Mouse (Mus musculus) olfactory bulb, adult 2 months (tissue): ENCODE results near the gene Ahctf1. TPM values are rescaled to one million over a fixed set of nuclear protein-coding genes. Genes with fewer than 3 reads are reported as not detected.

Experiments used
- H3K27ac ChIP-seq: fragments of 200-500 bp; 2 replicates; pipeline ENCODE4 v1.5.1; 2012; ENCODE audit warnings: low read depth, low read length; ENCODE audit not compliant: insufficient read depth
- H3K4me1 ChIP-seq: fragments of 200-500 bp; 2 replicates; pipeline ENCODE4 v1.6.1; 2012; ENCODE audit warnings: low read length; ENCODE audit not compliant: control insufficient read depth, insufficient read depth
- H3K4me3 ChIP-seq: fragments of 200-500 bp; 2 replicates; pipeline ENCODE4 v1.5.1; 2012; ENCODE audit warnings: mild to moderate bottlenecking, low read depth, low read length, moderate library complexity; ENCODE audit not compliant: insufficient read depth
- CTCF ChIP-seq: fragments of 200-500 bp; IDR thresholded peaks from 2 replicates; pipeline ENCODE4 v1.5.1; 2012; ENCODE audit warnings: low read depth, mild to moderate bottlenecking, low read length, moderate library complexity; ENCODE audit not compliant: insufficient read depth
- POLR2A ChIP-seq: fragments of 200-500 bp; IDR thresholded peaks from 2 replicates; pipeline ENCODE4 v1.6.1; 2012; ENCODE audit warnings: mild to moderate bottlenecking, low read depth, low read length, moderate library complexity; ENCODE audit not compliant: insufficient read depth
- WGBS: fragments of 180-500 bp; shearing (Covaris S2); methylation state at CpG from one replicate; pipeline ENCODE4 v1.1.7; 2018; 5-methylcytosine and 5-hydroxymethylcytosine counted together
- polyA plus RNA-seq: library from polyadenylated mRNA; stranded (reverse); fragments of >200 nt; gene quantifications from 2 replicates; pipeline ENCODE4 v1.2.4, GENCODE M21; 2012; ENCODE audit warnings: low replicate concordance; ENCODE audit not compliant: missing spikeins, insufficient read depth, insufficient read length

Ahctf1 gene
- polyA plus RNA-seq, 1 experiment = not detected

DNA sequence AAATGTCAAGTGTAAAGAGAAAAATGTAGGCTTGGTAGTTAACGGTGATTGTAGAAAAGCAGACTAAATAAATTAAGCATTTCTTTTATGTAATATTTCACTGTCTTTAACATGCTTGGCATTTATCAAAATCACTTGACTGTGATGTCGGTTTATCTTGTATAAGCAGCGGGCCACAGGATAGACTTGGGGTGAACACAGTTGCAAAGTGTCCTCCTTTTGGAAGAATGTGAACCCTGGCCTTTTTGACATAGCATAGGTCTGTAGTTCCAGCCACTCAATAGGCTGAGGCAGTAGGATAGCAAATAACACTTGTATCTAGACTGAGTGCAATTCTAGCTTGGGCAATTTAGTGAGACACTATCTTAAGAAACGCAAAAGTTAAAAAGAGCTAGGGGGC is 4.0 kb upstream of the Ahctf1 start:
- no peak for TF ChIP-seq CTCF
- Histone ChIP-seq H3K4me1 (no peaks in the 10 kb centered on the region), H3K4me3 (no peak overlapping the region), H3K27ac (no peak overlapping the region)
- WGBS = 83% methylated on average over 4 of the region's 4 CpGs

- WGBS = 93% methylated on average over 5 of the region's 5 CpGs
Observed at GRCm38 (mm10) chr1:179805751-179806150, 2.3 kb upstream of the Ahctf1 start.

DNA sequence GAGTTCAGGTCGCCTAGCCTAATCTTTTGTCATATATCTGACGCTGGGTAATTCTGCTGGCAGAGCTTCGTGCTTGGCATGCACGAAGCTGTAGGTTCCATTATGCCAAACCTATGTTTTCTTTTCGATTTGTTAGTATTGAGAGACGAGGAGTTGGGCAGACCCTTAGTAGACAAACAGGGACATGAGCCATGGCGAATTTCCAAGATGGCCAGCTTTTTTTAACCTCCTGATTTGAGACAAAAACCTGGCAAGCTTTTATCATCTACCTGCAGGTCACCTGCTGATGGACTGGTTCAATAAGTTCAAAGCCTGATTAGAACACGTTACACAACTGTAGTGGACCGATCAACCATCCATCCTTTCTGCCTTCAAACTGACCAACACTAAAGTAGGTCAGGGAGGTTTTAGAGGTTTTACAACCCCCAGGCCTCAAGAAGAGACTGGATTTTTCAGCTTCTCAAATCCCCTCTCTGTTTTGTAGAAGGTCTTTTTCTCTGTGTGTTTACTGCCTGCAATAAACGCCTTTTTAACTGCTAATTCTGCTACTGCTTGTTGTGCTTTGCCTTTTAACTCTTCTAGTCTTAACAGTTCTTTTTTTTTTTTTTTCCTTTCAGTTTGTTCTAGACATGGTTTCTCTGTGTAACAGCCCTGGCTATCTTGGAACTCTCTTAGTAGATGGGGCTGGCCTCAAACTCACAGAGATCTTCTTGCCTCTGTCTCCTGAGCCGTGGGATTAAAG is 831 bp upstream of the Ahctf1 start:
- Histone ChIP-seq H3K4me3 (peak overlapping the region; percentile 100; the same call in 1 of the 2 replicates), H3K4me1 (peaks cover 2% of the 10 kb centered on the region; the same call in 1 of the 2 replicates), H3K27ac (0 out of 2 replicates have a peak overlapping the region, but pooled peaks have one; percentile 70)
- WGBS = 36% methylated on average over 11 of the region's 11 CpGs
- no peak for TF ChIP-seq POLR2A
- TF ChIP-seq CTCF = no peak

More at GRCm38 (mm10) chr1:179805751-179806150, 2.3 kb upstream of the Ahctf1 start:
- no peak for TF ChIP-seq POLR2A
- no peak for TF ChIP-seq CTCF
- Histone ChIP-seq H3K4me1 (peaks cover 2% of the 10 kb centered on the region; the same call in 1 of the 2 replicates), H3K27ac (no peak overlapping the region), H3K4me3 (no peak overlapping the region)

DNA sequence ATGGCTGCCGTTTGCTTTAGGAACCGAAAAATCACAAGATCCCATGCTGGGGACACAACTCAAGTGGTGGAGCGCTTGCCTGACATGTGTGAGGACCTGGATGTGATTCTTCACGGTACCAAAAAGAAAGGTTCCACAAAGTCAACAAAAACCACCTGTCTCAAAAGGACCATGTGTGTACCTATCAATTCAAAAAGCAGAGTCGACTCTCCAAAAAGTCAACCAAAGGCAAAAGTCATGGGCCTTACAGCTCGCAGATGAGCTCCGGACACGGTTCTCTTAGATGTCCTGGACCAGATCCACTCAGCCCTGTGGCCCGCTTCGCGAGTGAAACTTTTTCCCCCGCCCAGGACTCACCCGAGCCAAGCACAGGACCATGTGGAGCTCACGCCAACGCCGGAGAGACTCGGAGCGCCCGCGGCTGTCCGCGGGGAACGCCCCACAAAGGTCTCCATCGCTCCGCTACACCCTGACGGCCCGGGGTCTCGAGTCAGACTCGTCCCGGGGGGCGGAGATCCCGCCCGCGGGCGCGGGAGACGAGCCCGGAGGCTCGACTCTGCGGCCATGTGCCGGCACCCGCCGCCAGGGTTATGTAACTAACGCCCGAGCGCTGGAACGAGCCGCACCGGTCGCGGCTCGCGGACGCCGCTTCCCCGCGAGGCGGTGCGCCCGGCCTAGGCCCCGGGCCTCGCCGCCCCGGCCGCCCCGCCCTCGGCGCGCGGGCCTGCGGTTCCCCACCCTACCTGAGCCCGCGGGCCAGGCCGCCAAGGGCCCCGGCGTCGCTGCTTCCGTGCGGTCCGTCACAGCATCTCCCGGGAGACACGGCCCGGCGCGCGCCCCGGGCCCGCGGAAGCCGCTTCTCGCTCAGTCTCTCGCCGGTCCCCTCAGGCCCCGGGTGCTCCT is 619 bp downstream of the Ahctf1 start, which contains the start of gene Gm10518:
TSS of gene Gm10518 (plus strand) at position 767 of the 903 bp plus-strand sequence.
- WGBS = 1% methylated on average over 94 of the region's 94 CpGs
- TF ChIP-seq CTCF (no peak), POLR2A (no peak)
- peak within 1 kb of the TSS; percentile 100 for H3K4me3 ChIP-seq

DNA sequence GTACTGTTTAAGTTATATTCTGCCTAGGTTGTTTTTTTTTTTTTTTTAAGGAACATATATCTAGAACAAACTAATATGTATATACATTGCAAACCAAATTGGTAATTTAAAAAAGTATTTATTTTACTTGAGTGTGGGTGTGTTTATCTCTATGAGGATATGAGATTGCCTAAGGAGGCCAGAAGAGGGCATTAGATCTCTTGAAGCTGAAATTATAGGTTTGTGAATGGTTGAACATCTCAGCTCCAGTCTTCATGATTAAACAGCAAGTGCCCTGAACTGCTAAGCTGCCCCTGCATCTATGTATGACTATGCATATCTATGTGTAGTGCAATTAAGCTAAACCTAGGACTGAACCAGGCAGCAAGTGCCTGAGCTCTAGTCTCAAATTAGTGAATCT is 4.7 kb downstream of the Ahctf1 start:
- Histone ChIP-seq H3K27ac (no peak overlapping the region), H3K4me3 (no peak overlapping the region), H3K4me1 (peaks cover 2% of the 10 kb centered on the region; the same call in 1 of the 2 replicates)
- TF ChIP-seq POLR2A (no peak), CTCF (no peak)

More for the DNA sequence above, 619 bp downstream of the Ahctf1 start, which contains the start of gene Gm10518:
- Histone ChIP-seq H3K27ac (peak within 1 kb of the TSS; percentile 93), H3K4me1 (peaks cover 2% of the 10 kb centered on the region; the same call in 1 of the 2 replicates)

DNA sequence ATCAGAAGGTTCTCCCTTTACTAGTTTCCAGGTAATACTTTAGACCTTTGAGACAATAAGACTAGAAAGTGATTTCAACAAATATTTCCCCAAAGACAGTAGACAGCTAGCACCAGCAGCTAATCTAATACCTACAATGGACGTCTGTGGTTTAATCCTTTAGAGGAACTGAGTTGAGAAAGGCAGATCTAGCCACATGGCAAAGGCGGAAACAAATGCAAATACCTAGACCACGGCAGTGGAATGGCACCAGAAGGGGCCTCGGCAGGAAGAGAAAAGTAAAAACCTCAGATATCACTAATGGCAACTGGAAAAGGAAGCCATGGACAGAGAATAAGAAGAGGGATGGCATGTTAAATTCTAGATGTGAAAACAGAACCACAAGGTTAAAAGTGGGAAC is 16.2 kb downstream of the Ahctf1 start:
- Histone ChIP-seq H3K4me1 (no peaks in the 10 kb centered on the region), H3K4me3 (no peak overlapping the region), H3K27ac (no peak overlapping the region)
- WGBS = 78% methylated on average over 4 of the region's 4 CpGs
- TF ChIP-seq POLR2A (no peak), CTCF (no peak)

DNA sequence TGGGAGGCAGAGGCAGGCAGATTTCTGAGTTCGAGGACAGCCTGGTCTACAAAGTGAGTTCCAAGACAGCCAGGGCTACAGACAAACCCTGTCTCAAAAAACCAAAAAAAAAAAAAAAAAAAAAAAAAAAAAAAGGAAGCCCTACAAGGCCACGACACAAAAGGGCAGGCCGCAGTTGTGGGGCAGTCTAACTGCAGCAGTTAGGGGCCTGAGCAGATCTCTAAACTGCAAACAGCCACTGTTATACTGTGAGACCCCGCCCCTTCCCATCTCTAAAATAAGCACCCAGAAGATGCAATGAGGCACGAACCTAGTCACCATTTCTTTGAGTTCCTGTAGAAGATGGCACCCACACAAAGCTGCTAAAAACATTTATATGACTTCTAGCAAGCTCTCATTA is 18.0 kb downstream of the Ahctf1 start:
- no peak overlapping the region for H3K4me3 ChIP-seq
- 82% methylated on average over 5 of the region's 5 CpGs for WGBS
- no peak for TF ChIP-seq POLR2A
- no peak for TF ChIP-seq CTCF
- no peaks in the 10 kb centered on the region for H3K4me1 ChIP-seq
- no peak overlapping the region for H3K27ac ChIP-seq

GRCm38 (mm10) chr1:179784098-179784497 is 19.4 kb downstream of the Ahctf1 start:
- no peak overlapping the region for H3K4me3 ChIP-seq
- WGBS = 85% methylated on average over 4 of the region's 4 CpGs
- TF ChIP-seq POLR2A (no peak), CTCF (no peak)
- no peaks in the 10 kb centered on the region for H3K4me1 ChIP-seq
- H3K27ac ChIP-seq = no peak overlapping the region

DNA sequence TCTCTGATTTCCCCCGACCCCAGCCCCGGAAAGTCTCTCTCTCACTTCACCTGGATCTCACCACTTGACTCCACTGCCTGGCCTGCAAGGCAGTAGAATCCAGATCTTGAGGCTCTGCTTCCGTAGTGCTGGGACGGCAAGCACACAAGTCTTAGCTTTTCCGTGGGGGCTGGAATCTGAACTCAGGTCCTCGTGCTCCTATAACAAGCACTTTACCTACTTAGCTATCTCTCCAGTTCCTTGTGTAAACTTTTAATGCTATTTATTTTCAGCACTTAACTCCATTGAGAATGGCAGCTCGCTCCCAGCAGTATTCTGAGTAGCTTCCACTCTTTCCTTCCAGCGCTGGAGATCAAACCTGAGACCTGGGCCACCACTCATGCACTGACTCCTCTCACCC is 26.6 kb downstream of the Ahctf1 start:
- no peak overlapping the region for H3K4me3 ChIP-seq
- H3K27ac ChIP-seq = no peak overlapping the region
- TF ChIP-seq POLR2A = no peak
- no peak for TF ChIP-seq CTCF
- WGBS = 96% methylated on average over 8 of the region's 8 CpGs
- H3K4me1 ChIP-seq = no peaks in the 10 kb centered on the region
